Mouse (Mus musculus): ENCODE measurements around the gene Gm15140. TPM values are rescaled to one million over a fixed set of nuclear protein-coding genes. Genes with fewer than 3 reads are reported as not detected.

The Gm15140 gene
- not detected for polyA plus RNA-seq (2014; fragmentation: Illumina TruSeq; extraction: RNeasy Lipid Tissue Mini Kit (QIAGEN cat#74804); ENCODE audit: low replicate concordance)

DNA sequence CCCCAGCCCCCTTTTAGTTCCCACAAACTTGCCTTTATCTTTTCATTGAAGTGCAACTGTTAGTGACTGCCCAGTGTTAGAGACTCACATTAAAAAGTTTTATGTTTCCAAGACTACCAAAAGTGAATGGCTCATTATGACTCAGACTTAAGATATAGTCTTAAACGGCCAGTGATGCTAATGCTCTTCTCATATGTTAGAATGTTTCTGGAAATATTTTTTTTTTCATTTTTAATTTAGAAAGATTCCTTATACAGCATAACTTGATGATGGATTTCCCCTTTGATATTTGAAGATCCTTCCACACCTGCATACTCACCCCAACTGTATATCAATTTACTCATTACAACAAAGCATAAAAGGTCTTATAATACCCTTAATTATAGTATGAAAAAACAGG lies at the start of gene Gm15140:
Gm15140 (minus strand) TSS at position 101 of the 400 bp plus-strand sequence.

Other genes starting within 250 kb of the Gm15140 start
- not detected for gene Samt1, start 108.0 kb downstream of the Gm15140 start, polyA plus RNA-seq (2014; fragmentation: Illumina TruSeq; extraction: RNeasy Lipid Tissue Mini Kit (QIAGEN cat#74804); ENCODE audit: low replicate concordance)
- not detected for gene 4921511M17Rik, start 86.9 kb downstream of the Gm15140 start, polyA plus RNA-seq (2014; fragmentation: Illumina TruSeq; extraction: RNeasy Lipid Tissue Mini Kit (QIAGEN cat#74804); ENCODE audit: low replicate concordance)
- gene Gm10057, start 65.6 kb downstream of the Gm15140 start, polyA plus RNA-seq (2014; fragmentation: Illumina TruSeq; extraction: RNeasy Lipid Tissue Mini Kit (QIAGEN cat#74804); ENCODE audit: low replicate concordance) = not detected
- gene 4930524N10Rik, start 222.7 kb upstream of the Gm15140 start, polyA plus RNA-seq (2014; fragmentation: Illumina TruSeq; extraction: RNeasy Lipid Tissue Mini Kit (QIAGEN cat#74804); ENCODE audit: low replicate concordance) = not detected